Mouse (Mus musculus): ENCODE measurements around the gene Ulk4. TPM values are rescaled to one million over a fixed set of nuclear protein-coding genes. Genes with fewer than 3 reads are reported as not detected.
A peak's percentile ranks its signal among the peaks of the same experiment; 100 is the strongest.

The Ulk4 gene
- 10 to 100 TPM in 1 of 4 experiments, 1 to 10 TPM in 3; 7.7 to 10.4 (median 9.2) TPM for total RNA-seq (2022)

- peak; percentile 92 to 98 for DNase-seq (ENCODE audit: low spot score in 2 of 2)
Measured at GRCm38 (mm10) chr9:121277118-121278060, at the start of gene Ulk4. Gene Ulk4 (minus strand): TSS chr9:121277197.

- DNase-seq (ENCODE audit: low spot score in 2 of 2): no peak
Measured at GRCm38 (mm10) chr9:121322034-121322433, 45.0 kb upstream of the Ulk4 start.

- no peak for DNase-seq (ENCODE audit: low spot score in 2 of 2)
Measured at GRCm38 (mm10) chr9:121321118-121321517, 44.1 kb upstream of the Ulk4 start.

- no peak for DNase-seq (ENCODE audit: low spot score in 2 of 2)
Measured at GRCm38 (mm10) chr9:121320433-121320832, 43.4 kb upstream of the Ulk4 start.

GRCm38 (mm10) chr9:121319323-121319966, 42.4 kb upstream of the Ulk4 start:
- DNase-seq (ENCODE audit: low spot score in 2 of 2): peak in 1 of 2 experiments; percentile 62

GRCm38 (mm10) chr9:121316621-121317405, 39.8 kb upstream of the Ulk4 start:
- DNase-seq (ENCODE audit: low spot score in 2 of 2): no peak

- DNase-seq (ENCODE audit: low spot score in 2 of 2): no peak
Measured at GRCm38 (mm10) chr9:121315901-121316595, 39.1 kb upstream of the Ulk4 start.

- no peak for DNase-seq (ENCODE audit: low spot score in 2 of 2)
Measured at GRCm38 (mm10) chr9:121314541-121315152, 37.6 kb upstream of the Ulk4 start.

- DNase-seq (ENCODE audit: low spot score in 2 of 2): peak in 1 of 2 experiments; percentile 58
Measured at GRCm38 (mm10) chr9:121313656-121314374, 36.8 kb upstream of the Ulk4 start.

GRCm38 (mm10) chr9:121312237-121312891, 35.4 kb upstream of the Ulk4 start:
- no peak for DNase-seq (ENCODE audit: low spot score in 2 of 2)

- no peak for DNase-seq (ENCODE audit: low spot score in 2 of 2)
Measured at GRCm38 (mm10) chr9:121311846-121312236, 34.8 kb upstream of the Ulk4 start.

GRCm38 (mm10) chr9:121310501-121310900, 33.5 kb upstream of the Ulk4 start:
- DNase-seq (ENCODE audit: low spot score in 2 of 2): no peak

- no peak for DNase-seq (ENCODE audit: low spot score in 2 of 2)
Measured at GRCm38 (mm10) chr9:121309287-121309686, 32.3 kb upstream of the Ulk4 start.

- no peak for DNase-seq (ENCODE audit: low spot score in 2 of 2)
Measured at GRCm38 (mm10) chr9:121305456-121305855, 28.5 kb upstream of the Ulk4 start.

- no peak for DNase-seq (ENCODE audit: low spot score in 2 of 2)
Measured at GRCm38 (mm10) chr9:121304520-121304919, 27.5 kb upstream of the Ulk4 start.

GRCm38 (mm10) chr9:121303748-121304147, 26.8 kb upstream of the Ulk4 start:
- no peak for DNase-seq (ENCODE audit: low spot score in 2 of 2)

- no peak for DNase-seq (ENCODE audit: low spot score in 2 of 2)
Measured at GRCm38 (mm10) chr9:121303086-121303485, 26.1 kb upstream of the Ulk4 start.

- DNase-seq (ENCODE audit: low spot score in 2 of 2): no peak
Measured at GRCm38 (mm10) chr9:121302543-121302942, 25.5 kb upstream of the Ulk4 start.

All from left cerebral cortex, adult 8-10 months (tissue).